Mouse (Mus musculus): ENCODE measurements around the gene Erc1. TPM values are rescaled to one million over a fixed set of nuclear protein-coding genes. Genes with fewer than 3 reads are reported as not detected.

The Erc1 gene
- polyA plus RNA-seq, 1 experiment from 2014 or later = 8.4 TPM

DNA sequence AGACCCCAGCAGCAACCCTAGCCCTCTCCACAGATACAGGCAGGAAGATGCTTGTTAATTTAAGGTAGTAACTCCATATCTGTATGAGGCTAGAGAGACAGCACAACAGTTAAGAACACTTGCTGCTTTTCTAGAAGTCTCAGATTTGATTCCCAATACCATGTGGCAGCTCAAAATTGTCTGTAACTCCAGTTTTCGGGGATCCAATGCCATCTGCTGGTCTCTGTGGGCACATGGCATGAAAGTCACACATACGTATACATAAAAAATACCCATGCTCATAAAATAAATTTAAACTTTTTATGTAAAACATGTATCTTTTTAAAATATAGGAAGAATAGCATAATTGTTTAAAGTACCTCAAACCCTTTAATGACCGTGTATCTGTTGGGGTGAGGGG lies 83.6 kb downstream of the Erc1 start:
- H3K36me3 ChIP-seq (ENCODE audit: inconsistent target) = no peaks in the 10 kb centered on the region
- H3K79me2 ChIP-seq (ENCODE audit: inconsistent target) = no peaks in the 10 kb centered on the region
- no peak overlapping the region for H3K27ac ChIP-seq
- WGBS (ENCODE audit: missing documents) = 95% methylated on average over 3 of the region's 3 CpGs
- H3K4me3 ChIP-seq (ENCODE audit: inconsistent target) = no peak overlapping the region

DNA sequence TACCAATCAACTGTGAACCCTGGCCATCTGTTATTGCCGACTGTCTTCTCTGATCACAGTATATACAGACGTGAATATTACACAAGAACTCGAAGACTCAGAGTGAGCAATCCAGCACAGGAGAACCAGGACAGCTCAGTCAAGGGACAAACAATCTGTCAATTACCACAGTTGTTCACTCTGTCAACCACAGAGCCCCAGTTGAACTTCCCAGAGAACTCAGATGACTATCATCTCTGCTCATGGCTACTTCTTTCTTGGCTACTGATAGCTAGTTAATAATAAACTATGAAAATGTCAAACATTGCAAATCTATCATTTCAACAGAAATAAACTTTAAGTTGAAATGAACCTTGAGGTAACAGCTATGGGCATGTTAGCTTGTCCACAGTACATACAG lies 88.1 kb downstream of the Erc1 start:
- WGBS (ENCODE audit: missing documents) = 87% methylated on average over 3 of the region's 3 CpGs
- no peak overlapping the region for H3K27ac ChIP-seq
- H3K4me3 ChIP-seq (ENCODE audit: inconsistent target) = no peak overlapping the region
- H3K79me2 ChIP-seq (ENCODE audit: inconsistent target) = no peaks in the 10 kb centered on the region
- no peaks in the 10 kb centered on the region for H3K36me3 ChIP-seq (ENCODE audit: inconsistent target)

DNA sequence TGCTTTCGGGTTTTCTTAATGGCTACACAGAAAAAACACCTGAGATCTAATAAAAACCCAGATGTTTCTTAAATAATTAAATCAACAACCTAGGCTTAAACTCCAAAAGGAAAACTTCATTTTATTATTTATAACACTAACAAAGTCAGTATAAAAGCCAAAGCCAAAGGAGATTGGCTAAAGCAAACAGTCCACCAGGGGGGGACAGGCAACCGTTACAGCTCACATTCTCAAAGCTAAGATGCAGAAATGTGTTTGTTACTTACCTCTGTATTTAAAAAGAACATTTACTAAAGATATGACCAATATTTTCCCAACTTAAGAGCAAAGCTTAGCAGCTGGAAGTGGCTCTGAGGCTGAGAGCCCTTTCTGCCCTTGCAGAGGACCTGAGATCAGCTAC lies 89.5 kb downstream of the Erc1 start:
- Histone ChIP-seq H3K79me2 (ENCODE audit: inconsistent target) (no peaks in the 10 kb centered on the region), H3K36me3 (ENCODE audit: inconsistent target) (no peaks in the 10 kb centered on the region), H3K4me3 (ENCODE audit: inconsistent target) (no peak overlapping the region), H3K27ac (no peak overlapping the region)
- WGBS (ENCODE audit: missing documents) = 83% methylated on average over 2 of the region's 2 CpGs

DNA sequence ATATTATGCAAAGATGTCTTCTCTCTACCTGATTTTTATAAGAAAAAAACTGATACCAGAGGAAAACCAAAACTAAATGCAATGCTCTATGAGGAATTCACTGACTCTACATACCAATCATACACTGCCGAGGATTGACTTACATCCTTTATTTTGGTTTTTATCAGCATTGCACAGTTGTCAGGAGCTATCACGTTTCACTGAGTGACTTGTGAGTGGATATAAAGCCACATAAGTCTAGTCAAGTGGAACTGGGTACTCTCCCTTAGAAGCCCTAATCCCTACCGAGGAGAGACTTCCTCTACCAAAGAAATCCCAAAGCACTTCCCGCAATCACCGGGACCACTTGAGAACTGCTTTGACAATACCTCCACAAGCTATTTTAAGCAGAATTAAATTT lies 90.2 kb downstream of the Erc1 start:
- Histone ChIP-seq H3K79me2 (ENCODE audit: inconsistent target) (no peaks in the 10 kb centered on the region), H3K36me3 (ENCODE audit: inconsistent target) (no peaks in the 10 kb centered on the region), H3K27ac (no peak overlapping the region), H3K4me3 (ENCODE audit: inconsistent target) (no peak overlapping the region)
- WGBS (ENCODE audit: missing documents) = 93% methylated on average over 5 of the region's 5 CpGs

DNA sequence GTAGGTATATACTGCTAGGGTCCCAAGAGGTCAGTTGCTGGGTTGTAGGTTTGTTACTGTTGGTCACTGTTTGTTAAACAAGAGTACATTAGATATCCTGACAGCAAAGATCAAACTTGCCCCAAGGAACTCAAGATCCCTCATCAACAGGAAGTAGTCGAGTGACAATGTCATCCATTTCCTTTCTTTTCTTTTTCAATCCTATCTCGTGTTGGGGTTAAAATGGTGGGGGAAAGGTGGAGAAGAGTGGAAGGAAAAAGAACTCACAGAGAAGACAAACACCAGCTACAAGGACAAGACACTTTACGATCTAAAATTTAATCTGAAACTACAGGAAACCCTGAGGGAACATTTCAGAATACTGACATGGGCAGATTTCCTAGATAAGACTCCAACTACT lies 92.1 kb downstream of the Erc1 start:
- no peak overlapping the region for H3K27ac ChIP-seq
- no peaks in the 10 kb centered on the region for H3K36me3 ChIP-seq (ENCODE audit: inconsistent target)
- no peak overlapping the region for H3K4me3 ChIP-seq (ENCODE audit: inconsistent target)
- WGBS (ENCODE audit: missing documents) = 27% methylated on average over 3 of the region's 3 CpGs
- no peaks in the 10 kb centered on the region for H3K79me2 ChIP-seq (ENCODE audit: inconsistent target)

DNA sequence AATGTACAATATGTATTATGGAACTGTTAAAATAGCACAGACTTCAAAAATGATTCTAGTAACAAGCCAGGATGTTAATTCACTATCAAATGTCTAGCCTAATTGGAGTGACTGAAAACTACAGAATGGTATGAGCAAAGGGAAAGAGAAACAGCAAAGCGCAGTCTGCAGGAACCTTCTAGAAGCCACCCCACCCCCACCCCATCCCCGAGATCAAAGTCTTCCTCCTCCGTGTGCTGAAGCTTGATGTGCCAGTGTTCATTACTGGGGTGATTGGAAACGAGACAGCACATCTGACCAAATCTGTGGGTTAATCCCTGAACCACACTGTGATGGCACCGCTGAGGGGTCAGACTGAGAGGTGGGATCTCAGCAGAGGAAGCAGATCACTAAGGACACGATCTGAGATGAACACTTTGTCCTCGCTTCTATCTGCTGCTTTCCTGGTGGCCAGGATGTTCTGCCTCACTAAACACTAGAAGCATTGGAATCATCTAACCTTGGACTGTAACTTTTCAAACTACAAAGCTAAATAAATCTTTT lies 98.8 kb downstream of the Erc1 start:
- WGBS (ENCODE audit: missing documents) = 92% methylated on average over 5 of the region's 7 CpGs
- Histone ChIP-seq H3K4me3 (ENCODE audit: inconsistent target) (no peak overlapping the region), H3K36me3 (ENCODE audit: inconsistent target) (no peaks in the 10 kb centered on the region), H3K27ac (no peak overlapping the region), H3K79me2 (ENCODE audit: inconsistent target) (no peaks in the 10 kb centered on the region)

DNA sequence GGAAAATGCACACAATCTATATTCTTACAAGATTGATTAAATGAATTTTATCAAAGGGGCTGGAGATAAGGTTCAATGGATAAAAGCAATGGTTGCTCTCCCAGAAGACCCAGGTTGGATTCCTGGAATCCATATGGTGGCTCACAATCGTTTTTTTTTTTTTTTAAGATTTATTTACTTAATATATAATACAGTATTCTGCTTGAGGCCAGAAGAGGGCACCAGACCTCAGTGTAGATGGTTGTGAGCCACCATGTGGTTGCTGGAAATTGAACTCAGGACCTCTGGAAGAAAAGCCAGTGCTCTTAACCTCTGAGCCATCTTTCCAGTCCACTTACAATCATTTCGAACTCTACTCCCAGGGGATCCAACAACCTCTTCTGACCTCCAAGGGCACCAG lies 106.1 kb downstream of the Erc1 start:
- Histone ChIP-seq H3K36me3 (ENCODE audit: inconsistent target) (no peaks in the 10 kb centered on the region), H3K27ac (no peak overlapping the region)
- 92% methylated on average over 2 of the region's 2 CpGs for WGBS (ENCODE audit: missing documents)

DNA sequence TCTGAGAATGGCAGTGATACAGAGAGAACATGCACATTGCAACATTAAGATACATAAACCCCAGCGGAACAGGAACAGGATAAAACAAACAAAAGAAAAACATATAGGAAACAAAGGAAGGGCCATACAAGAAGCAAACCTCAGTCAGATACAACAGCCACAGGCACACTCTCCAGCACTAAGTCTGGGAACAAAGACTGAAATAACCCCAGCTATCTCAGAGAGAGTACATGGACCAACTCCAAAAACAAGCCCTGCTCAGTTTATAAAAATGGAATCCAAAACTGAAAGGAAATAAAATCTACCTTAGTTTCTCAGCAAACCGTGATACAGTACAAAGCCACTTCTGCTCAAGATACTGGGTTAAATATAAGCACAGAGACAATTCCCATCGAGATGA lies 107.4 kb downstream of the Erc1 start:
- Histone ChIP-seq H3K27ac (no peak overlapping the region), H3K4me3 (ENCODE audit: inconsistent target) (no peak overlapping the region), H3K36me3 (ENCODE audit: inconsistent target) (no peaks in the 10 kb centered on the region), H3K79me2 (ENCODE audit: inconsistent target) (no peaks in the 10 kb centered on the region)
- WGBS (ENCODE audit: missing documents) = 83% methylated on average over 3 of the region's 3 CpGs

More for the DNA sequence above, 106.1 kb downstream of the Erc1 start:
- Histone ChIP-seq H3K4me3 (ENCODE audit: inconsistent target) (no peak overlapping the region), H3K79me2 (ENCODE audit: inconsistent target) (no peaks in the 10 kb centered on the region)

DNA sequence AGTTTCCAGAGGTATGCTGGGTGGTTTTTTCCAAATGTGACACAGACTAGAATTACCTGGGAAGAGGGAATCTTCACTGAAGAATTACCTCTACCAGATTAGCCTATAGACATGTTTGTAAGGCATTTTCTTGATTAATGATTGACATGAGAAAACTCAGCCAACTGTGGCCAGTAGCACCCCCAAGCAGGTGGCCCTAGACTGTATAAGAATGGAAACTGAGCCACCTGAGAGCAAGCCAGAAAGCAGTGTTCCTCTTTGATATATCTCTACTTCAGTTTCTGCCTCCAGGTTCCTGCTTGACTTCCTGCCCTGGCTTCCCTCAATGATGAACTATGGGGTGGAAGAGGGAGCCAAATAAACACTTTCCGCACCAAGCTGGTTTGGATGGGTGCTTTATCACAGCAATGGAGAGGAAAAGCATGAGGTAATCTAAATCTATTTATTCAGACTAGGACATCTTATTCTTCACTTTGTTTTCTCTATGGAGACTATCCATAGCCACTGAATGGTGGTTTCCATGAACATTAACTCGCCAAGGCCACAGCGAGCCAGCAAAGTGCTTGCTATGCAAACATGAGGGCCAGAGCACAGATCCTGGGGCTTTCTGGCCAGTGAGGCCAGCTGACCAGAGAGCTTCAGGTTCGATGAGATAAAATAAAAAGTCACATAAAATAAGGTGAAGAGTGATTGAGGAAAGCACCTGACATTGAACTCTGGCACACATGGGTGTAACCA lies 109.2 kb downstream of the Erc1 start:
- Histone ChIP-seq H3K36me3 (ENCODE audit: inconsistent target) (no peaks in the 10 kb centered on the region), H3K4me3 (ENCODE audit: inconsistent target) (no peak overlapping the region), H3K79me2 (ENCODE audit: inconsistent target) (no peaks in the 10 kb centered on the region), H3K27ac (no peak overlapping the region)
- WGBS (ENCODE audit: missing documents) = 100% methylated on average over 4 of the region's 4 CpGs

DNA sequence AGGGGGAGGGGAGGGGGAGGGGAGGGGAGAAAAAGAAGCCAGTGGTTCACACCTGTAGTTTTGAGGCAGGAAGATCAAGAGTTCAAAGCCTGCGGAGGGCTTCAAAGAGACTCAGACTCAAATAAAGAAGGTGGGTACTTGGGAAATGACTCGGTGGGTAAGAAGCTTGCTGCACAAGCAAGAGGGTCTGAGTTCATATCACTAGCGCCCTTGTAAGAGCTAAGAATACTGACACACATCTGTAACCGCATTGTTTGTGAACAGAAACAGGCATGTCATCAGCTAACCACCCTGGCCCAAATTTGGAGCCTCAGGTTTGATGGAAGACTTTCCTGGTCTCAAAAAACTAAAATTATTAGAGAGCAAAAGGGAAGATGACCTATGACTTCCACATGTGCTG lies 110.3 kb downstream of the Erc1 start:
- H3K79me2 ChIP-seq (ENCODE audit: inconsistent target) = no peaks in the 10 kb centered on the region
- 96% methylated on average over 4 of the region's 4 CpGs for WGBS (ENCODE audit: missing documents)
- no peaks in the 10 kb centered on the region for H3K36me3 ChIP-seq (ENCODE audit: inconsistent target)
- no peak overlapping the region for H3K27ac ChIP-seq
- no peak overlapping the region for H3K4me3 ChIP-seq (ENCODE audit: inconsistent target)

DNA sequence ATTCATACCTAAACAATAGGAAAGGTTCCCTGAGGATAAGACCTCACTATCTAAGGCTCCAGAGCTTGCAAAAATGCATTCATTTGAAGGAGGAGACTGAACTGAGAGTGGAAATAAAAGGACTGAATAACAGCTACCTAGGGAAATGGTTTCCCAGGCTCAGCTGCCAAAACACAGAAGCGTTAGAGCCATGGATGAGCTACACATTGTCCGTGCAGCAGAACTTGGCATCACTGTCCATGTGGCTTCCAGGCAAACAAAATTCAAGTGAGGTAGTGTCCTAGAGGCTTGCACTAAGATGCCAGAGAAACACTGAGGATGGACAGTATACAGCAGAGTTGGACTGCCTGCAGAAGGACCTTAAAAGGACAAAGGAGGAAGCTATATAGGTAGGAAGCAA lies 112.0 kb downstream of the Erc1 start:
- Histone ChIP-seq H3K4me3 (ENCODE audit: inconsistent target) (no peak overlapping the region), H3K79me2 (ENCODE audit: inconsistent target) (no peaks in the 10 kb centered on the region), H3K27ac (no peak overlapping the region), H3K36me3 (ENCODE audit: inconsistent target) (no peaks in the 10 kb centered on the region)
- WGBS (ENCODE audit: missing documents) = 100% methylated on average over 2 of the region's 2 CpGs

DNA sequence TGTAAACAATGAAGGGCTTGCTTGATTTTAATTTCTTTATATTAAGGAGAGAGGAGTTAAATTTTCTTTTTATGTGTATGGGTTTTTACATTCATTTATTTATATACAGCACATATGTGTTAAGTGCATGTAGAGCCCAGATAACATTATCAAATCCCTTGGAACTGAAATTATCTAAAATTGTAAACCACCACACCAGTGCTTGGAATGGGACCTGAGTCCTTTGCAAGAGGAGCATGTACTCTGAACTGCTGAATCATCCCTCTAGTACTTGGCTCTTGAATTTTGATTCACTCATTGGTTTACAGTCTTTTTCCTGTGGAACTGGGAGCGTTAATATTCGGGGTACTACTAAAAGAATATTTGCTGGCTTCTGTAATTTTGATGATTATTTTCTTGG lies 116.8 kb downstream of the Erc1 start:
- no peak overlapping the region for H3K4me3 ChIP-seq (ENCODE audit: inconsistent target)
- H3K79me2 ChIP-seq (ENCODE audit: inconsistent target) = no peaks in the 10 kb centered on the region
- H3K27ac ChIP-seq = no peak overlapping the region
- WGBS (ENCODE audit: missing documents) = 72% methylated on average over 2 of the region's 2 CpGs
- H3K36me3 ChIP-seq (ENCODE audit: inconsistent target) = no peaks in the 10 kb centered on the region

DNA sequence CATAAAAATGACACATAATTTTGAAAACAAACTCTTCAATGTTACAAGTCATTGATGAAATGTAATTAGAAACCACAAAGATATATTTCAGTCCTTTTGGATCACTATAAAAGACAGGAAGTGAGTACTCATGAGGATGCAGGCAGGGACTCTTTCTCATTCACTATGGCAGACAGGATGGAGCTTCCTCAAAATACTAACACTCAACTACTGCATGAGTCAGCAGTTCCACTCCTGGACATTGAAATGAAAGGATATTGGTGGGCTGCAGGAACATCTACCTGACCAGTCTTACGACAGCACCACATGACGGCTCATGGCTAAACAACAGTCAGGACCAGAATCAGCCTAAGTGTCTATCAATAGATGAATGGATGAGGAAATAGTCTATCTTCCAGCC lies 132.7 kb downstream of the Erc1 start:
- WGBS (ENCODE audit: missing documents) = 34% methylated on average over 2 of the region's 2 CpGs
- Histone ChIP-seq H3K36me3 (ENCODE audit: inconsistent target) (no peaks in the 10 kb centered on the region), H3K4me3 (ENCODE audit: inconsistent target) (no peak overlapping the region), H3K79me2 (ENCODE audit: inconsistent target) (no peaks in the 10 kb centered on the region), H3K27ac (no peak overlapping the region)

DNA sequence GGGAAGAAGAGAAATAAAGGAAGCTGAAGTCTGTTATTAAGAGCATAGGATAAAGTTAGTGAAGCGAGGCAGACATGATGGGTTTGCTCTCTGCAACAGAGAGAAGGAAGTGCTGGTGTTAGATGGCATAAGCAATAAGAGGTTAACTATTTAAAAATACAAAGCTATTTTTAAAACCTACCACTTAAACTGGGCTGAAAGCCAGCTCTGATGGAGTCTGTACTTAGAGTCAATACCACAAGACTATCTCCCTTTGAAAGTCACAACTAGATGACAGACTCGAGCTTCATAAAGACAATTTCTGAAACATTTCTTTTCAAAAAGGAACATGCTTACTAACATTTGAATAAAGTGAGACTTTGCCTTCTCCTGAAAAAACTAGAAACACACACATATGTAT lies 134.0 kb downstream of the Erc1 start:
- no peaks in the 10 kb centered on the region for H3K36me3 ChIP-seq (ENCODE audit: inconsistent target)
- H3K4me3 ChIP-seq (ENCODE audit: inconsistent target) = no peak overlapping the region
- H3K27ac ChIP-seq = no peak overlapping the region
- 50% methylated on average over 2 of the region's 2 CpGs for WGBS (ENCODE audit: missing documents)
- no peaks in the 10 kb centered on the region for H3K79me2 ChIP-seq (ENCODE audit: inconsistent target)

DNA sequence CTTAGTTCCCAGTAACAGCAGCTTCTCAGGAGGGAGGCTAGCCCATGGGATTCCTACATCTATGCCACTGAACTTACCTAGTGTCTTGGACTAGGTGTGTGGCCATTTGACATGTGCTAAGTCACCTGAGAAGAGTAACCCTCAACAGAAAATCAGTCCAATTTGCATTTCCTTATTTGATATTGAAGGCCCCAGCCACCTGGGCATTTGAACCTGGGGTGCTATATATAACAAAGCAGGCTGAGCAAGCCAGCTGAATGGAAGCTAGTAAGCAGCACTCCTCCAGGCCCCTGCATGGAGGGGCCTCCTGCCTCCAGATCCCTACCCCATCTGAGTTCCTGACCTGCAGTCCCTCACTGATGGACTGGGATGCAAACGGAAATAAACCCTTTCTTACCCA lies 135.5 kb downstream of the Erc1 start:
- Histone ChIP-seq H3K36me3 (ENCODE audit: inconsistent target) (no peaks in the 10 kb centered on the region), H3K79me2 (ENCODE audit: inconsistent target) (no peaks in the 10 kb centered on the region), H3K27ac (no peak overlapping the region), H3K4me3 (ENCODE audit: inconsistent target) (no peak overlapping the region)
- 93% methylated on average over 1 of the region's 1 CpGs for WGBS (ENCODE audit: missing documents)

Measured in macrophage (primary cell).